Mouse (Mus musculus) heart, postnatal 4 days (tissue): ENCODE results near the gene Zfp593. TPM values are rescaled to one million over a fixed set of nuclear protein-coding genes. Genes with fewer than 3 reads are reported as not detected.
A peak's percentile ranks its signal among the peaks of the same experiment; 100 is the strongest.
"Not testable (repeated sequence)": the region's sequence is repeated elsewhere in the genome, so short reads cannot be mapped to it uniquely, and the experiment has no call there.

Experiments
- DNase-seq: peaks from one replicate; pipeline ENCODE4 v3.0.0; 2021
- total RNA-seq, 2 experiments: library from RNA; stranded (reverse); gene quantifications; 2 replicates each; pipeline ENCODE4 v1.2.3; 2021

Zfp593 gene
- total RNA-seq = 1 to 10 TPM; 5.8 TPM

- peak; percentile 98 for DNase-seq
These were observed at the start of gene Zfp593 for GRCm38 (mm10) chr4:134245148-134245843. TSS of gene Zfp593 (minus strand) at chr4:134245592.

- peak; percentile 65 for DNase-seq
These were observed 48.3 kb upstream of the Zfp593 start for GRCm38 (mm10) chr4:134293692-134294163.

- no peak for DNase-seq
These were observed 47.8 kb upstream of the Zfp593 start for GRCm38 (mm10) chr4:134293061-134293691.

GRCm38 (mm10) chr4:134292067-134292466, 46.7 kb upstream of the Zfp593 start:
- peak; percentile 87 for DNase-seq

GRCm38 (mm10) chr4:134288397-134289256, 43.2 kb upstream of the Zfp593 start:
- DNase-seq = no peak

- DNase-seq = peak; percentile 77
These were observed 42.2 kb upstream of the Zfp593 start, which contains the start of gene Pdik1l for GRCm38 (mm10) chr4:134287575-134288025. TSS of gene Pdik1l (minus strand) at chr4:134287895.

GRCm38 (mm10) chr4:134287168-134287564, 41.8 kb upstream of the Zfp593 start:
- DNase-seq = peak; percentile 99

GRCm38 (mm10) chr4:134286226-134287167, 41.1 kb upstream of the Zfp593 start:
- peak; percentile 58 for DNase-seq

GRCm38 (mm10) chr4:134284942-134285341, 39.5 kb upstream of the Zfp593 start:
- DNase-seq = no peak

- DNase-seq = no peak
These were observed 28.3 kb upstream of the Zfp593 start for GRCm38 (mm10) chr4:134273417-134274345.

- DNase-seq = no peak
These were observed 27.5 kb upstream of the Zfp593 start for GRCm38 (mm10) chr4:134272731-134273416.

GRCm38 (mm10) chr4:134271979-134272378, 26.6 kb upstream of the Zfp593 start:
- no peak for DNase-seq

- DNase-seq = not testable (repeated sequence)
These were observed 24.2 kb upstream of the Zfp593 start for GRCm38 (mm10) chr4:134269622-134270021.

- no peak for DNase-seq
These were observed 22.8 kb upstream of the Zfp593 start for GRCm38 (mm10) chr4:134268102-134268655.

- no peak for DNase-seq
These were observed 20.6 kb upstream of the Zfp593 start for GRCm38 (mm10) chr4:134265860-134266585.

- DNase-seq = peak; percentile 84
These were observed 17.8 kb upstream of the Zfp593 start for GRCm38 (mm10) chr4:134263191-134263590.

GRCm38 (mm10) chr4:134258354-134258753, 13.0 kb upstream of the Zfp593 start:
- DNase-seq = no peak

- DNase-seq = no peak
These were observed 12.0 kb upstream of the Zfp593 start for GRCm38 (mm10) chr4:134257198-134258009.
